Mouse (Mus musculus): ENCODE measurements around the gene Hsd17b11. TPM values are rescaled to one million over a fixed set of nuclear protein-coding genes. Genes with fewer than 3 reads are reported as not detected.

Hsd17b11 gene
- polyA plus RNA-seq, 1 experiment from 2014 or later, result 1.6 TPM

DNA sequence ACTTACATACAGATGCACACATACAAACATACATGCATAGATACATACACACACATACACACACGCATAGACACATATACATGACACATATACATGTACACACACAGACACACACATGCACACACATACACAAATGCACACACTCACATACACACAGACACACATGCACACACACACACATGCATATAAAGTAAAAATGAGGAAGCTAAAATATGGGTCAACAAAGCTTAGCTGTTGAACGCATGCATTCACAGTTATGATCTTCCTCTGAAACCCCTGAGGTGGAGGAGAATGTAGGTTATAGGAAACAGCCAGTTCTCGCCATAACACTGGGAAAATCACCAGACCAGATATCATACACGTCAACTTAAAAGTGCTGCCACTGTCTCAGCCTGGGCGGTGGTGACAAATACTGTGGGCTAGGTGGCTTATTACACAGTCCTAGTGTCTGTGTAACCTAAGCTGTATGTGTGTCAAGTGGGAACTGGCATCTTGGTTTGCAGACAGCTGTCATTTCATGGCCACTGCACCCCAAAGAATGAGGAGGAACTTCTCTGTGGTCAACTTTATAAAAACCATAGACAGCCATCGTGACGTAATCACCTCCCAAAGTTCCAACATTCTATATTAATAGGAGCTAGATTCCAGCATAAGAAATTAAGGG is 43.7 kb downstream of the Hsd17b11 start:
- H3K4me3 ChIP-seq (ENCODE audit: low read depth, low read length), result no peak overlapping the region
- H3K4me2 ChIP-seq (ENCODE audit: low read length), result no peak overlapping the region
- no peak for DNase-seq (ENCODE audit: low spot score)
- no peak overlapping the region for H3K27ac ChIP-seq (ENCODE audit: low read depth, low read length)
- H3K27me3 ChIP-seq (replicated peaks; ENCODE audit: control insufficient read depth, insufficient read depth, low read length), result no peaks in the 10 kb centered on the region
- H3K36me3 ChIP-seq (ENCODE audit: control insufficient read depth, insufficient read depth, low read length), result no peaks in the 10 kb centered on the region
- ATAC-seq, result no peak
- no peaks in the 10 kb centered on the region for H3K9me3 ChIP-seq (replicated peaks; ENCODE audit: control insufficient read depth, low read length)
- 91% methylated on average over 7 of the region's 7 CpGs for WGBS
- no peaks in the 10 kb centered on the region for H3K4me1 ChIP-seq (ENCODE audit: control insufficient read depth, insufficient read depth, low read length)
- H3K9ac ChIP-seq (ENCODE audit: low read length), result no peak overlapping the region

DNA sequence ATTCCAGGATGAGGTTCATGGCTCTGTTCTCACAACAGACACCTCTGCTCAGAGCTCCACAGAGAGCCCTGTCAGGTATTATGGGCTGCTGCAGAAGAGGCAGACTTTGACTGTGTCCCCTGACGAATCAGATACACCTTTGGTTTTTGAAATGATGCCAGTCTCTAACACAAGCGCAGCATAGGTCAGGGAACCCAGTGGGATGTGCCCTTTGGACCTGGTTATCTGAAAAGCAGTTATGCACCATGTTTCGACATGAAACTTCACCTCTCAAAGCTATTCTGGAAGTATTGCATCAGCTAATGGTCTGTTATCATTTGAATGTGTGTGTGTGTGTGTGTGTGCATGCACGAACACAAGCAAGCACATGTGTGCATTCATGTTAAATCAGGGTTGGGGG is 44.4 kb downstream of the Hsd17b11 start, which contains the start of gene Hsd17b13:
Gene Hsd17b13, minus strand, starts transcription at position 114 of the 400 bp plus-strand sequence.
- H3K4me1 ChIP-seq (ENCODE audit: control insufficient read depth, insufficient read depth, low read length), result no peaks in the 10 kb centered on the region
- H3K27me3 ChIP-seq (replicated peaks; ENCODE audit: control insufficient read depth, insufficient read depth, low read length), result no peaks in the 10 kb centered on the region
- 85% methylated on average over 4 of the region's 4 CpGs for WGBS
- H3K4me3 ChIP-seq (ENCODE audit: low read depth, low read length), result no peak within 1 kb of the TSS
- no peak within 1 kb of the TSS for H3K27ac ChIP-seq (ENCODE audit: low read depth, low read length)
- DNase-seq (ENCODE audit: low spot score), result no peak
- no peak within 1 kb of the TSS for H3K9ac ChIP-seq (ENCODE audit: low read length)
- no peak within 1 kb of the TSS for H3K4me2 ChIP-seq (ENCODE audit: low read length)
- no peaks in the 10 kb centered on the region for H3K9me3 ChIP-seq (replicated peaks; ENCODE audit: control insufficient read depth, low read length)
- no peak for ATAC-seq
- H3K36me3 ChIP-seq (ENCODE audit: control insufficient read depth, insufficient read depth, low read length), result no peaks in the 10 kb centered on the region

DNA sequence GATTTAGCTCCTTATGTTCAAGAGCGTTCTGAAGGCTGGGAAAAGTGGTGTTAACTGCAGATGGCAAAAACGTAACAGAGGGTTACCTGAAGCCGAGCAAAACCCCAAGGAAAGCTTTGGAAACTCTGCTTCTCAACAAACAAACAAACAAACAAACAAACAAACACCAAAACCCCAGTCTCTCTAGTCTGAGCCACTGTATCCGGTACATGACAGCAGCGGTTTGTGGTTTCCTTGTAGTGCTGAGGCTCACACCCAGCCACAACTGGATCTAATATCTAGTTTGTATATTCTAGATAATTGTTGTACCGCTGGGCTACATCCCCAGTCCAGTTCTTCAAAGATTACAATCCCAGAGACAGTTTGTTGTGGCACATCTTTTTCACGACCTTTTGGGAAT is 46.0 kb downstream of the Hsd17b11 start:
- H3K27me3 ChIP-seq (replicated peaks; ENCODE audit: control insufficient read depth, insufficient read depth, low read length), result no peaks in the 10 kb centered on the region
- H3K9ac ChIP-seq (ENCODE audit: low read length), result no peak overlapping the region
- no peak overlapping the region for H3K27ac ChIP-seq (ENCODE audit: low read depth, low read length)
- H3K4me1 ChIP-seq (ENCODE audit: control insufficient read depth, insufficient read depth, low read length), result no peaks in the 10 kb centered on the region
- H3K9me3 ChIP-seq (replicated peaks; ENCODE audit: control insufficient read depth, low read length), result no peaks in the 10 kb centered on the region
- no peak overlapping the region for H3K4me3 ChIP-seq (ENCODE audit: low read depth, low read length)
- H3K36me3 ChIP-seq (ENCODE audit: control insufficient read depth, insufficient read depth, low read length), result no peaks in the 10 kb centered on the region
- no peak for DNase-seq (ENCODE audit: low spot score)
- ATAC-seq, result no peak
- no peak overlapping the region for H3K4me2 ChIP-seq (ENCODE audit: low read length)
- WGBS, result 91% methylated on average over 7 of the region's 7 CpGs

DNA sequence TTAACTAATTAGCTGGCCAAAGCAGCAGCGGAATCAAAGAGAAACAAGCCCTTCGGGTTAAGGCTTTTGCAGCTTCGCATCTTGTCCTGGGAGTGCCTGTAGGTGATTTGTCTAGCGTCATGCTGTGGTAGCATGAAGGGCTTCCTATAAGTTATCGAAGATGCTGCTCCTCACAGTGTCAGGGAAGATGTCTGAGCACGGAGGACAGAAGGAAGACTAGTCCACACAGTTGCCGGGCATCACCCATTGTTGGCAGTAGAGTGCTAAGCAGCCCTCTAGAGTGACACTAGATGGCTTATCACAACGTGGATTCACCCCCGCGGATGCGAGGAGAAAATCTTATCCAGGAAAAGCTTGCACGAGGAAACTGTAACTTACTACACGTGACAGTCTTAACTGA is 48.9 kb downstream of the Hsd17b11 start:
- Histone ChIP-seq H3K36me3 (ENCODE audit: control insufficient read depth, insufficient read depth, low read length) (no peaks in the 10 kb centered on the region), H3K9me3 (replicated peaks; ENCODE audit: control insufficient read depth, low read length) (no peaks in the 10 kb centered on the region), H3K27me3 (replicated peaks; ENCODE audit: control insufficient read depth, insufficient read depth, low read length) (no peaks in the 10 kb centered on the region), H3K4me2 (ENCODE audit: low read length) (no peak overlapping the region), H3K9ac (ENCODE audit: low read length) (no peak overlapping the region), H3K4me1 (ENCODE audit: control insufficient read depth, insufficient read depth, low read length) (no peaks in the 10 kb centered on the region), H3K27ac (ENCODE audit: low read depth, low read length) (no peak overlapping the region), H3K4me3 (ENCODE audit: low read depth, low read length) (no peak overlapping the region)
- no peak for DNase-seq (ENCODE audit: low spot score)
- 72% methylated on average over 13 of the region's 13 CpGs for WGBS
- no peak for ATAC-seq

DNA sequence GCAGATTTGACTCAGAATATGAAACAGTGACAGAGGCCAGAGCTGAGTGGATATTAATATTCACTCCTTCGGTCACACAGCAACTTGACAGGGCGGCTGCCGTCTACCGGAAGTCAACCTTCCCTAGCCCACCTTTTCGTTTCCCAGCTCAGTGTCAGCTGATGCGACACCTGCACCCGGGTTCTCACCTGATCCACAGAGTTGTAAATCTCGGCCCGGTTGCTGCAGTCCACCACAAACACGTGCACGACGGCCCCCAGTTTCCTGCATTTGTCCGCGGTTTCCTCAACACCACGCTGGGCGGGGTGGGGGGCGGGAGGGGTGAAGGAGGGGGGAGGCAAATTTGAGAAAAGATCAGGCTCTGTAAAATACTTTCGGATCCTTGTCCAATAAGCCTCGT is 49.3 kb downstream of the Hsd17b11 start:
- 71% methylated on average over 19 of the region's 19 CpGs for WGBS
- ATAC-seq (no peak), DNase-seq (ENCODE audit: low spot score) (no peak)
- no peaks in the 10 kb centered on the region for H3K4me1 ChIP-seq (ENCODE audit: control insufficient read depth, insufficient read depth, low read length)
- H3K4me3 ChIP-seq (ENCODE audit: low read depth, low read length), result no peak overlapping the region
- no peaks in the 10 kb centered on the region for H3K36me3 ChIP-seq (ENCODE audit: control insufficient read depth, insufficient read depth, low read length)
- no peak overlapping the region for H3K9ac ChIP-seq (ENCODE audit: low read length)
- no peaks in the 10 kb centered on the region for H3K27me3 ChIP-seq (replicated peaks; ENCODE audit: control insufficient read depth, insufficient read depth, low read length)
- H3K9me3 ChIP-seq (replicated peaks; ENCODE audit: control insufficient read depth, low read length), result no peaks in the 10 kb centered on the region
- H3K27ac ChIP-seq (ENCODE audit: low read depth, low read length), result no peak overlapping the region
- no peak overlapping the region for H3K4me2 ChIP-seq (ENCODE audit: low read length)

DNA sequence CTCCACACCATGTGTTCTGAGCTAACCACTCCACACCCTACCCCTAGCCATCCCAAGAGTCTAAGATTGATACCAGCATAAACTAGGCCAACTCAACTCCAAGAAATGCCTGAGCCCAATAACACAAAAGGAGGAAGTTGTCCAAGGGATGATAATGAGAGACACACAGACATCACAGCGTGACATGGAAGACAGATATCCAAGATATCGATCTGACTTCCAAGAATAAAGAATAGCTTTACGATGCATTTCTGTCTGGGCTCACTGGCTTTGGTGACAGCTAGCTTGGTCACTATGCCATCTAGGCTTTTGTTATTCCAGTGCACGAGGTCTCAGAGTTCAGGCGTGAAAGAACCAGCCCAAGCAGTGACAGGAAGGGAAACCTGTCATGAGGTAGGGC is 50.7 kb downstream of the Hsd17b11 start:
- Histone ChIP-seq H3K4me1 (ENCODE audit: control insufficient read depth, insufficient read depth, low read length) (no peaks in the 10 kb centered on the region), H3K27me3 (replicated peaks; ENCODE audit: control insufficient read depth, insufficient read depth, low read length) (no peaks in the 10 kb centered on the region), H3K4me2 (ENCODE audit: low read length) (no peak overlapping the region), H3K4me3 (ENCODE audit: low read depth, low read length) (no peak overlapping the region), H3K27ac (ENCODE audit: low read depth, low read length) (no peak overlapping the region), H3K9me3 (replicated peaks; ENCODE audit: control insufficient read depth, low read length) (no peaks in the 10 kb centered on the region), H3K36me3 (ENCODE audit: control insufficient read depth, insufficient read depth, low read length) (no peaks in the 10 kb centered on the region), H3K9ac (ENCODE audit: low read length) (no peak overlapping the region)
- 80% methylated on average over 5 of the region's 5 CpGs for WGBS
- ATAC-seq (no peak), DNase-seq (ENCODE audit: low spot score) (no peak)

DNA sequence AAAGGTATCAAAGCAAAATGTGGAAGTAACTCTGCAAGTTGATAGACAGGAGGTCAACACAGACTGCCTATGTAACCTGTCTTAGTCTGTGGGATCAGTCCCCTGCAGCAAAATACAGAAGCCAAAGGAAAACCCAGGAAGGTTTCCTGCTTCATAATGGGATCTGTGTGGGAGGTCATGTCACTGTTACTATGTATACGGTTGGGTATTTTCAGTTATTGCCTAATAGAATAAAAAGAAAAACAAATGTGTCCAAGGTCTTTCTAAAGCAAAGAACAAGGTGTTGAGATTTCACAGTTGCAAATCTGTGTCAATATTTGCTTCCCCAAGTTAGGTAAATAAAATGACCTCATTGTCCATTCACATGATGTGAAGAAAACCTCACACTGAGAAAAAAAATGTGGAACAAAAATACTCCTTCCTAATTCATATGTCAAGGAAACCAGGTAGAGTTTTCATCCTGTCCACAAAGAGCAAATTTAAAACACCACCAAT is 58.7 kb downstream of the Hsd17b11 start:
- WGBS, result 88% methylated on average over 1 of the region's 1 CpGs
- ATAC-seq, result no peak

DNA sequence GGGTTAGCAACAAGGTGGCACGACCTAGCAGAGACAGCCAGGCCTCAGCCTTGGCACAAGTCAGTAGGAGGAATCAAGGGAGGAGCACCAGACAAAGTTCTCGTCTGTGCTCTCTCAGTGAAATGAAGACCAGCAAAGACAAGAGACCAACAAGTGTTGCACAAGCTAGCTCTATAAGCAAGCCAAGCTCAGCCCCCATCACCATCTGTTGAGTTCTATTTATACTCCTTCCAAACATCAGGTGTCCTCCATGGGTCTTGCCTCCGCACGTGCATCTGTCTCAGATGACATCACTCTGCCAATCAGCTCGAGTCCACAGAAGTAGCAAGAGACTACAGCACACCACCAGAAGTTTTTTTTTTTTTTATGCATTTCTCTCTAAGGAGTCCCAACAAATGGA is 67.1 kb downstream of the Hsd17b11 start:
- no peak overlapping the region for H3K4me2 ChIP-seq (ENCODE audit: low read length)
- H3K36me3 ChIP-seq (ENCODE audit: control insufficient read depth, insufficient read depth, low read length), result no peaks in the 10 kb centered on the region
- H3K4me1 ChIP-seq (ENCODE audit: control insufficient read depth, insufficient read depth, low read length), result peaks cover 6% of the 10 kb centered on the region; the same call in 1 of the 2 replicates
- WGBS, result 86% methylated on average over 5 of the region's 5 CpGs
- no peak overlapping the region for H3K27ac ChIP-seq (ENCODE audit: low read depth, low read length)
- H3K27me3 ChIP-seq (replicated peaks; ENCODE audit: control insufficient read depth, insufficient read depth, low read length), result no peaks in the 10 kb centered on the region
- H3K9ac ChIP-seq (ENCODE audit: low read length), result no peak overlapping the region
- H3K4me3 ChIP-seq (ENCODE audit: low read depth, low read length), result no peak overlapping the region
- DNase-seq (ENCODE audit: low spot score) (no peak), ATAC-seq (no peak)
- no peaks in the 10 kb centered on the region for H3K9me3 ChIP-seq (replicated peaks; ENCODE audit: control insufficient read depth, low read length)

More for the DNA sequence above, 58.7 kb downstream of the Hsd17b11 start:
- Histone ChIP-seq H3K27ac (ENCODE audit: low read depth, low read length) (no peak overlapping the region), H3K9me3 (replicated peaks; ENCODE audit: control insufficient read depth, low read length) (no peaks in the 10 kb centered on the region), H3K9ac (ENCODE audit: low read length) (no peak overlapping the region), H3K27me3 (replicated peaks; ENCODE audit: control insufficient read depth, insufficient read depth, low read length) (no peaks in the 10 kb centered on the region), H3K36me3 (ENCODE audit: control insufficient read depth, insufficient read depth, low read length) (no peaks in the 10 kb centered on the region), H3K4me3 (ENCODE audit: low read depth, low read length) (no peak overlapping the region), H3K4me2 (ENCODE audit: low read length) (no peak overlapping the region), H3K4me1 (ENCODE audit: control insufficient read depth, insufficient read depth, low read length) (no peaks in the 10 kb centered on the region)
- DNase-seq (ENCODE audit: low spot score), result no peak
